In genomic region chr15:99719865-99720264, GRCm38 (mm10) we compare ENCODE assay signal across 23 mouse cellular contexts. TPM values are rescaled to one million over a fixed set of nuclear protein-coding genes. Genes with fewer than 3 reads are reported as not detected.
DNase-seq lines count a peak whose midpoint lies in the region; ATAC-seq and TF ChIP-seq lines count a peak whose summit lies in the region.
"Had no signal": no experiment of that assay in that cellular context is flagged by ENCODE, and none has a peak within 500 bp of the region (broad histone marks: within the 10 kb centered on the region; RNA-seq: fewer than 3 reads in every experiment).

No protein-coding gene starts in this region.

- H3K79me2 ChIP-seq in liver, adult 2 months (ENCODE audit: control insufficient read depth, insufficient read depth, low read length): peaks cover 3% of the 10 kb centered on the region; the same call in 1 of the 2 replicates

- peak overlapping the region; percentile 23; the same call in 1 of the 2 replicates for H3K27ac ChIP-seq in cerebellum, adult 2 months (ENCODE audit: insufficient read depth, low read length)
- H3K27ac ChIP-seq in kidney, adult 2 months (ENCODE audit: insufficient read depth, low read depth, low read length): 0 out of 2 replicates have a peak overlapping the region, but pooled peaks have one; percentile 5
- H3K27ac ChIP-seq in liver, adult 2 months (replicated peaks; ENCODE audit: insufficient read depth, low read depth, low read length): no peak overlapping the region
- H3K27ac ChIP-seq in liver, embryonic 11.5 days (ENCODE audit: low read depth, low read length): no peak overlapping the region
- H3K27ac ChIP-seq: embryonic facial prominence, embryonic 13.5 days; forebrain, embryonic 12.5 days; heart, embryonic 13.5 days; hindbrain, embryonic 12.5 days had no signal

- WGBS in cerebellum, adult 2 months: 68% methylated on average over 8 of the region's 8 CpGs
- 65% methylated on average over 8 of the region's 8 CpGs for WGBS in kidney, adult 2 months
- 69% methylated on average over 8 of the region's 8 CpGs for WGBS in liver, adult 2 months
- 66% methylated on average over 8 of the region's 8 CpGs for WGBS in liver, embryonic 11.5 days

- H3K27me3 ChIP-seq in cerebellum, adult 2 months (ENCODE audit: control insufficient read depth, insufficient read depth, low read length): no peaks in the 10 kb centered on the region
- H3K27me3 ChIP-seq in kidney, adult 2 months (replicated peaks; ENCODE audit: control insufficient read depth, insufficient read depth, low read length): no peaks in the 10 kb centered on the region
- H3K27me3 ChIP-seq in liver, adult 2 months (ENCODE audit: control insufficient read depth, insufficient read depth, low read length): no peaks in the 10 kb centered on the region
- H3K27me3 ChIP-seq in liver, embryonic 11.5 days (replicated peaks; ENCODE audit: control insufficient read depth, insufficient read depth, low read length): no peaks in the 10 kb centered on the region
- H3K27me3 ChIP-seq: CH12.LX; embryonic facial prominence, embryonic 13.5 days; forebrain, embryonic 12.5 days; heart, embryonic 13.5 days; hindbrain, embryonic 12.5 days; Patski had no signal

- intact Hi-C loops in heart, postnatal 10 days (cut with DNase I): no loop called here

- DNase-seq in cerebellum, adult 2 months: no peak
- DNase-seq in cerebellum, postnatal 4 days (ENCODE audit: low spot score in 2 of 2): no peak
- DNase-seq in kidney, adult 2 months: no peak
- DNase-seq in kidney, adult 18-20 months: no peak
- DNase-seq in liver, adult 2 months (ENCODE audit: extremely low read depth, low read depth, low spot score): no peak
- DNase-seq in liver, embryonic 11.5 days (ENCODE audit: low spot score): no peak
- no peak for DNase-seq in heart, postnatal 10 days
- DNase-seq: adrenal gland, postnatal 36 days; cerebellum, adult 18-20 months; gastrocnemius, postnatal 14 days; heart, postnatal 4 days had no signal

- no peak for ATAC-seq in liver, embryonic 11.5 days (replicated peaks; ENCODE audit: low FRiP score)
- ATAC-seq: activated CD4-positive, CD25-positive, alpha-beta regulatory T cell, adult 4 months; forebrain, embryonic 16.5 days; hindbrain, embryonic 16.5 days; inflammation-experienced regulatory T-cells, adult 6 months; Patski had no signal

- 0 out of 2 replicates have a peak overlapping the region, but pooled peaks have one; percentile 4 for H3K9ac ChIP-seq in liver, adult 2 months (ENCODE audit: low read depth, low read length)
- no peak overlapping the region for H3K9ac ChIP-seq in liver, embryonic 11.5 days (ENCODE audit: low read depth, low read length)
- H3K9ac ChIP-seq: embryonic facial prominence, embryonic 13.5 days; forebrain, embryonic 12.5 days; heart, embryonic 13.5 days; hindbrain, embryonic 12.5 days had no signal

- H3K4me1 ChIP-seq in cerebellum, adult 2 months (ENCODE audit: control insufficient read depth, insufficient read depth, low read length): peaks cover 61% of the 10 kb centered on the region
- H3K4me1 ChIP-seq in kidney, adult 2 months (ENCODE audit: control insufficient read depth, insufficient read depth, low read length): peaks cover 44% of the 10 kb centered on the region
- peaks cover 59% of the 10 kb centered on the region for H3K4me1 ChIP-seq in liver, adult 2 months (ENCODE audit: control insufficient read depth, insufficient read depth, low read length)
- H3K4me1 ChIP-seq in liver, embryonic 11.5 days (replicated peaks; ENCODE audit: control insufficient read depth, insufficient read depth, low read length): peaks cover 30% of the 10 kb centered on the region

- H3K9me3 ChIP-seq in liver, embryonic 11.5 days (ENCODE audit: control insufficient read depth, low read length): no peaks in the 10 kb centered on the region
- H3K9me3 ChIP-seq: embryonic facial prominence, embryonic 13.5 days; forebrain, embryonic 12.5 days; heart, embryonic 13.5 days; hindbrain, embryonic 12.5 days had no signal

- H3K4me2 ChIP-seq in liver, embryonic 11.5 days: no peak overlapping the region
- H3K4me2 ChIP-seq: embryonic facial prominence, embryonic 13.5 days; forebrain, embryonic 12.5 days; heart, embryonic 13.5 days; hindbrain, embryonic 12.5 days had no signal

- TF ChIP-seq CTCF in cerebellum, adult 2 months (IDR thresholded peaks at IDR 0.05; ENCODE audit: borderline replicate concordance, insufficient read depth, low read depth, low read length): no peak
- no peak for TF ChIP-seq CTCF in kidney, adult 2 months (conservative IDR thresholded peaks at IDR 0.05; ENCODE audit: insufficient read depth, insufficient read length, low read depth, low read length)
- TF ChIP-seq CTCF in liver, adult 2 months (IDR thresholded peaks at IDR 0.05; ENCODE audit: low read depth, low read length): no peak

- no peaks in the 10 kb centered on the region for H3K36me3 ChIP-seq in kidney, adult 2 months (ENCODE audit: control insufficient read depth, insufficient read depth, low read length)
- H3K36me3 ChIP-seq in liver, adult 2 months (ENCODE audit: control insufficient read depth, insufficient read depth, low read length): no peaks in the 10 kb centered on the region; the same call in 1 of the 2 replicates
- H3K36me3 ChIP-seq in liver, embryonic 11.5 days (ENCODE audit: control insufficient read depth, insufficient read depth, low read length): peaks cover 2% of the 10 kb centered on the region

- no peak overlapping the region for H3K4me3 ChIP-seq in cerebellum, adult 2 months (replicated peaks; ENCODE audit: insufficient read depth, low read depth, low read length)
- no peak overlapping the region for H3K4me3 ChIP-seq in kidney, adult 2 months (ENCODE audit: insufficient read depth, low read depth, low read length)
- H3K4me3 ChIP-seq in liver, adult 2 months (ENCODE audit: insufficient read depth, low read depth, low read length): no peak overlapping the region
- no peak overlapping the region for H3K4me3 ChIP-seq in liver, embryonic 11.5 days (ENCODE audit: low read depth, low read length)
- H3K4me3 ChIP-seq: embryonic facial prominence, embryonic 13.5 days; forebrain, embryonic 12.5 days; heart, embryonic 13.5 days; hindbrain, embryonic 12.5 days had no signal

- no peak for TF ChIP-seq POLR2A in cerebellum, adult 2 months (IDR thresholded peaks at IDR 0.05; ENCODE audit: borderline replicate concordance, insufficient read depth, low read length)
- TF ChIP-seq POLR2A in kidney, adult 2 months (IDR thresholded peaks at IDR 0.05; ENCODE audit: low read depth, low read length): no peak
- no peak for TF ChIP-seq POLR2A in liver, adult 2 months (IDR thresholded peaks at IDR 0.05; ENCODE audit: extremely low read depth, insufficient read depth, low read length)

RNA-seq across cellular contexts. Expression of gene Gpd1, which starts 2.5 kb away (rescaled TPM):
- polyA plus RNA-seq in cerebellum, adult 2 months (2012; rRNA removed): 130 and 143 TPM in 2 replicates
- 427 and 506 TPM in 2 replicates for polyA plus RNA-seq in kidney, adult 2 months (2012; rRNA removed)
- total RNA-seq in liver, adult 2 months (2014; rRNA removed): 147 and 151 TPM in 2 replicates
- polyA plus RNA-seq in liver, adult 2 months (2012; rRNA removed): 233 and 311 TPM in 2 replicates
- polyA plus RNA-seq in liver, embryonic 11.5 days (2014; fragmentation: Nextera tagmentation; extraction: Ambion mirVana): 3.4 and 4.3 TPM in 2 replicates
- 100 to 1,000 TPM in 1 of 2 experiments, 10 to 100 TPM in 1; 74.8 to 238 TPM for total RNA-seq in heart, postnatal 10 days (2021)

RNA-seq across cellular contexts. Expression of gene Cox14, which starts 5.6 kb away (rescaled TPM):
- 351 and 364 TPM in 2 replicates for polyA plus RNA-seq in cerebellum, adult 2 months (2012; rRNA removed)
- 263 and 269 TPM in 2 replicates for polyA plus RNA-seq in kidney, adult 2 months (2012; rRNA removed)
- total RNA-seq in liver, adult 2 months (2014; rRNA removed): 58.6 and 70.0 TPM in 2 replicates
- 115 and 117 TPM in 2 replicates for polyA plus RNA-seq in liver, adult 2 months (2012; rRNA removed)
- 134 and 153 TPM in 2 replicates for polyA plus RNA-seq in liver, embryonic 11.5 days (2014; fragmentation: Nextera tagmentation; extraction: Ambion mirVana)
- total RNA-seq in heart, postnatal 10 days (2021): 100 to 1,000 TPM; 212 to 221 TPM

RNA-seq across cellular contexts. Expression of gene Gm17349, which starts 14.6 kb away (rescaled TPM):
- polyA plus RNA-seq in cerebellum, adult 2 months (2012; rRNA removed): not detected in 2 replicates
- 0.58 TPM in 1 of 2 replicates, not detected in the other for polyA plus RNA-seq in kidney, adult 2 months (2012; rRNA removed)
- not detected in 2 replicates for total RNA-seq in liver, adult 2 months (2014; rRNA removed)
- 1.4 TPM in 1 of 2 replicates, not detected in the other for polyA plus RNA-seq in liver, adult 2 months (2012; rRNA removed)
- not detected in 2 replicates for polyA plus RNA-seq in liver, embryonic 11.5 days (2014; fragmentation: Nextera tagmentation; extraction: Ambion mirVana)
- total RNA-seq in heart, postnatal 10 days (2021): 1 to 10 TPM; 4.7 to 5.5 TPM
- total RNA-seq: granulocyte monocyte progenitor cell, adult 5-6 weeks had no signal
- polyA plus RNA-seq: activated CD4-positive, CD25-positive, alpha-beta regulatory T cell, adult 4 months; embryonic facial prominence, embryonic 13.5 days; forebrain, embryonic 12.5 days; forebrain, embryonic 16.5 days; heart, embryonic 13.5 days; heart, postnatal 0 days; hindbrain, embryonic 12.5 days; hindbrain, embryonic 16.5 days; inflammation-experienced regulatory T-cells, adult 6 months; Patski had no signal

RNA-seq across cellular contexts. Expression of gene Smarcd1, which starts 17.9 kb away (rescaled TPM):
- 82.3 and 87.1 TPM in 2 replicates for polyA plus RNA-seq in cerebellum, adult 2 months (2012; rRNA removed)
- polyA plus RNA-seq in kidney, adult 2 months (2012; rRNA removed): 27.7 and 29.5 TPM in 2 replicates
- total RNA-seq in liver, adult 2 months (2014; rRNA removed): 2.0 and 3.1 TPM in 2 replicates
- 8.5 and 9.3 TPM in 2 replicates for polyA plus RNA-seq in liver, adult 2 months (2012; rRNA removed)
- 26.7 and 28.5 TPM in 2 replicates for polyA plus RNA-seq in liver, embryonic 11.5 days (2014; fragmentation: Nextera tagmentation; extraction: Ambion mirVana)
- 10 to 100 TPM; 39.2 to 40.2 TPM for total RNA-seq in heart, postnatal 10 days (2021)

RNA-seq across cellular contexts. Expression of gene Asic1, which starts 49.7 kb away (rescaled TPM):
- polyA plus RNA-seq in cerebellum, adult 2 months (2012; rRNA removed): 102 and 104 TPM in 2 replicates
- polyA plus RNA-seq in kidney, adult 2 months (2012; rRNA removed): 0.34 and 0.37 TPM in 2 replicates
- total RNA-seq in liver, adult 2 months (2014; rRNA removed): not detected in 2 replicates
- polyA plus RNA-seq in liver, adult 2 months (2012; rRNA removed): 0.16 TPM in 1 of 2 replicates, not detected in the other
- polyA plus RNA-seq in liver, embryonic 11.5 days (2014; fragmentation: Nextera tagmentation; extraction: Ambion mirVana): 2.3 TPM in 2 replicates
- total RNA-seq in heart, postnatal 10 days (2021): under 1 TPM; 0.69 to 0.72 TPM
- total RNA-seq: granulocyte monocyte progenitor cell, adult 5-6 weeks had no signal

Comparison
In these comparisons a context has a peak if more than half of its experiments do, and no peak if none do; other contexts are left out.
1. RNA of gene Gpd1, which starts 2.5 kb away (polyA plus RNA-seq): 427 to 506 TPM in kidney, adult 2 months, 233 to 311 TPM in liver, adult 2 months and 130 to 143 TPM in cerebellum, adult 2 months; 3.4 to 4.3 TPM in liver, embryonic 11.5 days; every median in the first group is over 10 times any median in the second.
2. H3K27ac ChIP-seq: peak in cerebellum, adult 2 months (single experiment) and kidney, adult 2 months (single experiment); none in liver, adult 2 months (single experiment) and liver, embryonic 11.5 days (single experiment).